Mouse (Mus musculus): Measurements from ENCODE around the gene Pfkl. TPM values are rescaled to one million over a fixed set of nuclear protein-coding genes. Genes with fewer than 3 reads are reported as not detected.
A peak's percentile ranks its signal among the peaks of the same experiment; 100 is the strongest.
"Not testable (repeated sequence)": the region's sequence is repeated elsewhere in the genome, so short reads cannot be mapped to it uniquely, and the experiment has no call there.

The Pfkl gene
- polyA plus RNA-seq, 1 experiment from 2014 or later, result 87.0 TPM

DNA sequence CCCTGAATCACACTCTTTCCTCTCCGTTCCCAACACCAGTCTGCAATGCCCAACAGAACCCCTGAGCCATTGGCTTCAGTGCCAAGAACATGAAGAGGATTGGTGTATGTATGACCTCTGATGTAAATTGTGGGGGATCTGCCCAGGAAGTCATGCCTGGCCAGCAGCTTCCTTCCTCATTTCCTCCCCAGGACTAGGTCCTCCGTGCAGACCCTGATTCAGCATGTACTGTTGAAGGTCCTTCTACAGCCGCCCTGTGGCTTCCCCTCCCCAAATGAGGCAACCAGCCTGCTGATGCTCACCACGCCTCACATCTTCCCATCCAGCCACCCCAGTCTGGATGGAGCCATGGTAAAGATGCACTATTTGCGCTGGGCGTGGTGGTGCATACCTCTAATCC, 39.4 kb downstream of the Pfkl start, which contains the start of gene Trpm2:
TSS of gene Trpm2 (minus strand) at position 83 of the 400 bp plus-strand sequence.
- no peak for DNase-seq (ENCODE audit: low spot score)
- peaks cover 6% of the 10 kb centered on the region; the same call in 1 of the 2 replicates for H3K4me1 ChIP-seq (ENCODE audit: control insufficient read depth, insufficient read depth, low read length)
- no peak within 1 kb of the TSS for H3K27ac ChIP-seq (replicated peaks; ENCODE audit: low read depth, low read length)
- no peak for ATAC-seq (ENCODE audit: low read depth)
- peak within 1 kb of the TSS; percentile 32 for H3K4me3 ChIP-seq (ENCODE audit: low read depth, low read length)
- 86% methylated on average over 6 of the region's 6 CpGs for WGBS
- peak within 1 kb of the TSS; percentile 52; the same call in 1 of the 2 replicates for H3K9ac ChIP-seq (ENCODE audit: low read depth, low read length)
- H3K27me3 ChIP-seq (replicated peaks; ENCODE audit: control insufficient read depth, insufficient read depth, low read length), result peaks cover 30% of the 10 kb centered on the region
- H3K4me2 ChIP-seq (ENCODE audit: low read depth, low read length), result peak within 1 kb of the TSS; percentile 61
- H3K36me3 ChIP-seq (ENCODE audit: control insufficient read depth, insufficient read depth, low read length), result no peaks in the 10 kb centered on the region
- H3K9me3 ChIP-seq (ENCODE audit: control insufficient read depth, low read length), result no peaks in the 10 kb centered on the region

DNA sequence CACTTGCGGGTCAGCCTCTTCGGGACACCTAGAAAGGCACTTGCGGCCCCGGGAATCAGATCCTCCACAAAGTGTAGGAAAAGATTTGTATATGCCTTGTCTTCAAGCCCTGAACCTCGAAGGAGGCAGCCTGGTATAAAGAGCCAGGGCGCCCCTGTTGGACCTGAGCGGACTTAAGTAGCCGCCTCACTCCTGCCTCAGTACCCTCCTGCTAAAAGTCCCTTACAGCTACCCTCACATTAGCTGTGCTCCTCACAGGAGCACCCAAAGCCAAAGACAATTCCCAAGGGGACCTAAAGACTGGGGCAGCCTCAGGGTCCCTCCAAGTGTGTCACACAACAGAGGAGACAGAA, 39.9 kb downstream of the Pfkl start:
- ATAC-seq (ENCODE audit: low read depth) (no peak), DNase-seq (ENCODE audit: low spot score) (no peak)
- 0 out of 2 replicates have a peak overlapping the region, but pooled peaks have one; percentile 52 for H3K9ac ChIP-seq (ENCODE audit: low read depth, low read length)
- no peaks in the 10 kb centered on the region for H3K9me3 ChIP-seq (ENCODE audit: control insufficient read depth, low read length)
- H3K36me3 ChIP-seq (ENCODE audit: control insufficient read depth, insufficient read depth, low read length), result no peaks in the 10 kb centered on the region
- H3K27me3 ChIP-seq (replicated peaks; ENCODE audit: control insufficient read depth, insufficient read depth, low read length), result peaks cover 30% of the 10 kb centered on the region
- H3K4me3 ChIP-seq (ENCODE audit: low read depth, low read length), result peak overlapping the region; percentile 32
- peak overlapping the region; percentile 61 for H3K4me2 ChIP-seq (ENCODE audit: low read depth, low read length)
- no peak overlapping the region for H3K27ac ChIP-seq (replicated peaks; ENCODE audit: low read depth, low read length)
- peaks cover 6% of the 10 kb centered on the region; the same call in 1 of the 2 replicates for H3K4me1 ChIP-seq (ENCODE audit: control insufficient read depth, insufficient read depth, low read length)
- WGBS, result 17% methylated on average over 8 of the region's 8 CpGs

DNA sequence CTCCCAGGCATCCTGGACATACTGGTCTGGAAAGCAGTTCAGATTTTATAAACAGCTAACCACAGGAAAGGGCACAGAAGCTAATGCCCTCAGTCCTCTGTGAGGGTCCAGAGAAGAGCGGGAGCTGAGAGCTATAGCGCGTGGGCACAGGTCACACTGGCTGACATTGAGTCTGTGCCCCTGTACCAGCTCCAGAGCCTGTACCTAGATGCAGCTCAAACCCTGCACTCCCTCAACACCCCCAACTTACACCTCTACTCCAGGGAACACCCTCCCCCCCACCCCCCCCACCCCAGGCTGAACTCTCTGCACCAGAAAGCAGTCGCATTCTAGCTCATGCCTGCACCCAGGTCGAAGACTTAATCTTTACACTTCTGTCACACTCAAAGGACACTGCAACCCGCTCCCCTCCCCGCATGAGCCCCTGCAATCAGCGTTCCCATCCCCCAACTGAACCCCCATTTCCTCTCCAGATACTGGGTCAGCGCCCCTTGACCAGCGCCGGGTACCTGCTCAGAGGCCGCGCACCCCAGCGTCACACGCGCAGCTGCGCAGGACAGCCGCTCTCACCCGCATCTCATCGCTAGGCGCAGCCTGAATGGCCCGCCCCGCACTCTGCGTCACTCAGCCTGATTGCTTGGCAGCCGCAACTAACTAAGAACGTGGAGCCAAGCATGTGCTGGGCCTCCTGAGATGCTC, 40.5 kb downstream of the Pfkl start:
- no peak overlapping the region for H3K27ac ChIP-seq (replicated peaks; ENCODE audit: low read depth, low read length)
- peak; percentile 80; the same call in 1 of the 2 replicates for ATAC-seq (ENCODE audit: low read depth)
- 8% methylated on average over 26 of the region's 26 CpGs for WGBS
- peaks cover 30% of the 10 kb centered on the region for H3K27me3 ChIP-seq (replicated peaks; ENCODE audit: control insufficient read depth, insufficient read depth, low read length)
- H3K4me2 ChIP-seq (ENCODE audit: low read depth, low read length), result peak overlapping the region; percentile 61
- H3K9me3 ChIP-seq (ENCODE audit: control insufficient read depth, low read length), result no peaks in the 10 kb centered on the region
- H3K4me1 ChIP-seq (ENCODE audit: control insufficient read depth, insufficient read depth, low read length), result peaks cover 6% of the 10 kb centered on the region; the same call in 1 of the 2 replicates
- no peaks in the 10 kb centered on the region for H3K36me3 ChIP-seq (ENCODE audit: control insufficient read depth, insufficient read depth, low read length)
- H3K4me3 ChIP-seq (ENCODE audit: low read depth, low read length), result peak overlapping the region; percentile 32
- DNase-seq (ENCODE audit: low spot score), result peak; percentile 64
- H3K9ac ChIP-seq (ENCODE audit: low read depth, low read length), result peak overlapping the region; percentile 52; the same call in 1 of the 2 replicates

DNA sequence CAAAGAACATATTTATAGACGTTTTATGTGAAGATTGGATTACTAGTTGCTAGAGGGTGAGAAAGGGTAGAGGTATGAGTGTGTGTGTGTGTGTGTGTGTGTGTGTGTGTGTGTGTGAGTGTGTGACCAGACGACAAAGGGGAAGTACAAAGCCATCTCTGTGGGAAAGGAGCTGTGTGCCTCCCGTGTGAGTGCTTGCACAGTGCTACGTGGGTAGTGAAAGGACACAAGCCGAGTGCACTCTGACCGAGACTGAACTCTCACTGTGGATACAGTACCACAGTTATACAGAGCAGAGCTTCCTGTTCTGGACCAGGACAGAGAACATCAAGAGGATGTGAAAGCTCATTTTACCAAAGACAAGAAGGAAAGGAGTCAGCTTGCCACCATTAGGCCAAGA, 45.9 kb downstream of the Pfkl start:
- 73% methylated on average over 6 of the region's 6 CpGs for WGBS
- no peak overlapping the region for H3K9ac ChIP-seq (ENCODE audit: low read depth, low read length)
- H3K4me1 ChIP-seq (ENCODE audit: control insufficient read depth, insufficient read depth, low read length), result no peaks in the 10 kb centered on the region
- H3K27me3 ChIP-seq (replicated peaks; ENCODE audit: control insufficient read depth, insufficient read depth, low read length), result peaks cover 12% of the 10 kb centered on the region
- ATAC-seq (ENCODE audit: low read depth) (no peak), DNase-seq (ENCODE audit: low spot score) (no peak)
- no peak overlapping the region for H3K27ac ChIP-seq (replicated peaks; ENCODE audit: low read depth, low read length)
- no peaks in the 10 kb centered on the region for H3K36me3 ChIP-seq (ENCODE audit: control insufficient read depth, insufficient read depth, low read length)
- no peak overlapping the region for H3K4me3 ChIP-seq (ENCODE audit: low read depth, low read length)
- H3K9me3 ChIP-seq (ENCODE audit: control insufficient read depth, low read length), result no peaks in the 10 kb centered on the region
- H3K4me2 ChIP-seq (ENCODE audit: low read depth, low read length), result no peak overlapping the region

DNA sequence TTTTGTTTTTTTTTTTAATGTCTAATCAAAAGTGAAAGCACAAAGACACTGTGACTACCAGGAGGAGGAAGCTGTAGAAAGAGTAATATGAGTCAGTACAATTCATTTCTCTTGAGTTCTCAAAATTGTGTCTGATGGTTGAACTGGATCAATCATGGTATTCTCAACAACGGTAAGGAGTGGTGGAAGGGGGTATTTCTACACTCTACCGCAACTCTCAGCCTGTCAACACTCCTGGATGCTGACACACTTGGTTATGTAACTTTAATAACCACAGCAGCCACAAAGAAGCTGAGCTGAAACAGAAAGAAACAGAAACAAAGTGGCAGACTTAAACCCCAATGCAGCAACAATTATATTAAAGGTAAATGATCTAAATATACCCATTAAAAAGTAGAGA, 47.2 kb downstream of the Pfkl start:
- 0 out of 2 replicates have a peak, but pooled peaks cover under 1% of the 10 kb centered on the region for H3K27me3 ChIP-seq (replicated peaks; ENCODE audit: control insufficient read depth, insufficient read depth, low read length)
- 77% methylated on average over 2 of the region's 2 CpGs for WGBS

DNA sequence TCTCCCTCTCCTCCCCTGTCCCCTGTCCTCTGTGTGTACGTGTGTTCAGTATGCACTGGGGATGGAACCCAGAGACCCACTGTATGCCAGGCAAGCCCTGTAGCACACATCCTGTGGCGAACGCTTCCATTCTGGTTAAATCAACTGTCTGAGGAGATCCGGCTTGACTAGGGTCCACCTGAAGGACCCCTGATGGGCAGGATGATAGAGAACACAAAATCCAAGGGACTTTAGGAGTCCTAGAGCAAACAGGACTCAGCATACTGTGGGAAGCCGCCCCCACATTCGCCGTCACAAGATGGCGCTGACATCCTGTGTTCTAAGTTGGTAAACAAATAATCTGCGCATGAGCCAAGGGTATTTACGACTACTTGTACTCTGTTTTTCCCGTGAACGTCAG, 59.4 kb downstream of the Pfkl start:
- H3K27ac ChIP-seq (replicated peaks; ENCODE audit: low read depth, low read length); DNase-seq (ENCODE audit: low spot score); H3K4me1 ChIP-seq (ENCODE audit: control insufficient read depth, insufficient read depth, low read length); ATAC-seq (ENCODE audit: low read depth); H3K9me3 ChIP-seq (ENCODE audit: control insufficient read depth, low read length); H3K9ac ChIP-seq (ENCODE audit: low read depth, low read length); H3K27me3 ChIP-seq (replicated peaks; ENCODE audit: control insufficient read depth, insufficient read depth, low read length); H3K4me3 ChIP-seq (ENCODE audit: low read depth, low read length); H3K36me3 ChIP-seq (ENCODE audit: control insufficient read depth, insufficient read depth, low read length); H3K4me2 ChIP-seq (ENCODE audit: low read depth, low read length): not testable (repeated sequence)
- 91% methylated on average over 8 of the region's 12 CpGs for WGBS

More for the DNA sequence above, 47.2 kb downstream of the Pfkl start:
- Histone ChIP-seq H3K36me3 (ENCODE audit: control insufficient read depth, insufficient read depth, low read length) (no peaks in the 10 kb centered on the region), H3K9me3 (ENCODE audit: control insufficient read depth, low read length) (no peaks in the 10 kb centered on the region), H3K4me1 (ENCODE audit: control insufficient read depth, insufficient read depth, low read length) (no peaks in the 10 kb centered on the region), H3K27ac (replicated peaks; ENCODE audit: low read depth, low read length) (no peak overlapping the region), H3K9ac (ENCODE audit: low read depth, low read length) (no peak overlapping the region), H3K4me3 (ENCODE audit: low read depth, low read length) (no peak overlapping the region), H3K4me2 (ENCODE audit: low read depth, low read length) (no peak overlapping the region)
- DNase-seq (ENCODE audit: low spot score) (no peak), ATAC-seq (ENCODE audit: low read depth) (no peak)

DNA sequence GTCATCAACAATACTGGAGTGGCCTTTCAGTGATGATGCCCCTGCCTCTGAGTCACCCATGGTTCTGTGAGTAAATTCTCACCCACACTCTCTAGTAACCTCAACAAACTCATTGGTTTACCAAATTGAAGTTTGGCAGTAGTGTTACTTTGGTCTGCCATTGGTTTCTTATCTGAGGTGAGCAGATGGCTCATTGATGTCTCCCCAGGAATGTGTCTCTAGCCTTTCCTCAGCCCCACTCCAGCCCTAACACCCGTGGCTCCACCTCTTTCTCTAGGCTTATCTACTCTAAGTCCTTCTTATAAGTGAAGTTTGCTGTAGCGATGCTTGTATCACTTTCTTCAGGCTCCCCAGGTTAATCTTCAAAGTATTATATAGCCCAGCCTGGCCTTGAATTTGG, 70.2 kb downstream of the Pfkl start:
- ATAC-seq (ENCODE audit: low read depth), result no peak
- H3K4me1 ChIP-seq (ENCODE audit: control insufficient read depth, insufficient read depth, low read length), result no peaks in the 10 kb centered on the region
- 72% methylated on average over 2 of the region's 2 CpGs for WGBS

More for the DNA sequence above, 70.2 kb downstream of the Pfkl start:
- Histone ChIP-seq H3K9ac (ENCODE audit: low read depth, low read length) (no peak overlapping the region), H3K9me3 (ENCODE audit: control insufficient read depth, low read length) (no peaks in the 10 kb centered on the region), H3K27ac (replicated peaks; ENCODE audit: low read depth, low read length) (no peak overlapping the region), H3K27me3 (replicated peaks; ENCODE audit: control insufficient read depth, insufficient read depth, low read length) (no peaks in the 10 kb centered on the region), H3K4me3 (ENCODE audit: low read depth, low read length) (no peak overlapping the region), H3K36me3 (ENCODE audit: control insufficient read depth, insufficient read depth, low read length) (no peaks in the 10 kb centered on the region), H3K4me2 (ENCODE audit: low read depth, low read length) (no peak overlapping the region)
- no peak for DNase-seq (ENCODE audit: low spot score)

All from embryonic facial prominence, embryonic 14.5 days (tissue).